Mouse (Mus musculus) CD8-positive naive resting alpha-beta T cell, adult 2 months (primary cell): ENCODE results near the gene Uqcc1.
A peak's percentile ranks its signal among the peaks of the same experiment; 100 is the strongest.

Source experiments
- DNase-seq, 2 experiments: peaks; one replicate each; pipeline ENCODE4 v3.0.0; 2022; ENCODE audit warnings: low read depth in 2 of 2, low spot score in 2 of 2

The Uqcc1 gene

GRCm38 (mm10) chr2:155929531-155930442 is at the start of gene Uqcc1:
Gene Uqcc1, minus strand, starts transcription at chr2:155930310.
- DNase-seq: peak; percentile 89 to 91

DNA sequence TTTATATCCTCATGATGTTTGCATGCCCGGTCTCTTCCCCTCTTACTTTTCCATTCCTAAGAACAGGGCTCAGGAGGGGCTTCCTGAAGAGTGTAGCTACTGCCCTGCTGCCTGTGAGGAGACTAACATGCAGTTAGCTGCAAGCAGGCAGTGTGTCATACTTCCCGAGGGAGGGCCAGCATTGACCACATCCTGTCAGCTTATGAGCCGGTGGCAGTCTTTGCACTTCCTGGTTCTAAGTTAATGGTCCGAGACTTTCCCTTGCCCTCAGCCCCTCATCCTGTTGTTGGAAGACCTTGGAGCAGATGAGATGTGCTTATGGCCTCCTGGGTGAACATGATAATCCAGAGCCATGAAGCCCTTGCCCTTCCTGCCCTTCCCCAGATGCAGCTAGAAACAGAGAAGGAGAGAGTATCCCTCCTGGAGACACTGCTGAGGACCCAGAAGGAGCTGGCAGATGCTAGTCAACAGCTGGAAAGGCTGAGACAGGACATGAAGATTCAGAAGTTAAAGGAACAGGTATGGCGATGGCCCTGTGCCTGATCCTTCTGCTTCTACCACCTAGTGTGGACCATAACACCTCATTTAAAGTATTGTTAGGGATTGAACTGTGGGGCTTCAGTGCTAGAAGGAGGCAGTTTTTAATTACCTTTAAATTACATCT is 49.4 kb upstream of the Uqcc1 start:
- DNase-seq: peak; percentile 52 to 69

DNA sequence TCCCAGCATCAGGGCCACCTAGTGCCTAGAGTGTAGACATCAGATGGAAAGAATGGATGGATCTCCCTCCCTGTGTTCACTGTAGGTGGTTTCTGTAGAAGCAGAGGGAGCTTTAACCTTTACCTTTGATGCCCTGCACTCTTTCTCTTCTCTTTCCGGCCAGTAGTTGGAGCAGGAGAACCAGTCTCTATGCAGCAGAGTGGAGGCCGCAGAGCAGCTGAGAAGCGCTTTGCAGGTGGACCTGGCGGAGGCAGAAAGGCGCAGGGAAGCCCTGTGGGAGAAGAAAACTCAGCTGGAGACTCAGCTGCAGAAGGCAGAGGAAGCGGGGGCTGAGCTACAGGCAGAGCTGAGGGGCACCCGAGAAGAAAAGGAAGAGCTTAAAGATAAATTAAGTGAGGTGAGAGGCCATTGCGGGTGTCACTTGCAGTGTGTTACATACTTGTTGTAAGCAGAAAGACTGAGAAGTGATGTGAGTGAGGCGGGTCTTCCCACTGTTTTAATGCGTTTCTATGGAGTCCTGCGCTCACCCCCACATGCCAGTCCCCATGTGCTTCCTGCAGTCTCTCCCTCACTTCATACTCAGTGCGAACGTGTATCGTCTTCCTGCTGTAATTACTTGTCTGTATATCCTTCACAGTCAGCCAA is 44.1 kb upstream of the Uqcc1 start:
- DNase-seq: no peak

DNA sequence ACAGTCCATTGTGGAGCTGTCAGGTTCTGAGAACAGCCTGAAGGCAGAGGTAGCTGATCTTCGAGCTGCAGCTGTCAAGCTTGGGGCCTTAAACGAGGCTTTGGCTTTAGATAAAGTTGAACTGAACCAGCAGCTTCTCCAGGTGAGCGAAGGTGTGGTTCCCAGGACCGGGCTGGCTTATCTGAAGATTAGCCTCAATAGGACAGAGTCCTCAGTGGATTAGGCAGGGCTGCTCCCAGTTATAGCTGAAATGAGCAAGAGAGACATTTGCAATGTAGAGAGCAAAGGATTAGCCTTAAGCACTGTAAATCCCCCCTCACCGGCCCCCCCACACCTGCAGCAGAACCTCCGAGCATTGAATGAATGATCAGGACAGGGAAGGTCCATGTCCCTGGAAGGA is 43.2 kb upstream of the Uqcc1 start:
- no peak for DNase-seq

- no peak for DNase-seq
Observed at GRCm38 (mm10) chr2:155962991-155963390, 32.9 kb upstream of the Uqcc1 start.

DNA sequence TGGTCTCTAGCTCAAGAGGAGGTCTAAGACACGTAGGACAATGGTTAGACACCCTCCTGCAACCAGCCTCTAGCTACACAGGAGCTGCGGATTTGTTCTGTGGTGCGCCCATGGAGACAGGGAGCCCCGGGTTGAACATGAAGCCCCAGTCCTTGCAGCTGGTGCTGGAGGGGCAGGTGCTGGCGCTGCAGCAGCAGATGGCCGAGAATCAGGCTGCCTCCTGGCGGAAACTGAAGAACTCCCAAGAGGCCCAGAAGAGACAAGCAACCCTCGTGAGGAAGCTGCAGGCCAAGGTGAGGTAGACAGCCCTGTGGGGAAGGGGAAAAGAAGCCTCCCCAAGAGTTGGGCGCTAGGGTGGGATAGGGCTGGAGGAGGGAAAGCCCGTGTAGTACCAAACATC is 31.8 kb upstream of the Uqcc1 start:
- no peak for DNase-seq

GRCm38 (mm10) chr2:155959981-155960380 is 29.9 kb upstream of the Uqcc1 start:
- no peak for DNase-seq

GRCm38 (mm10) chr2:155956134-155957059 is 26.3 kb upstream of the Uqcc1 start, which contains the start of gene Cep250:
Gene Cep250, plus strand, starts transcription at chr2:155956458.
- peak; percentile 86 to 87 for DNase-seq

DNA sequence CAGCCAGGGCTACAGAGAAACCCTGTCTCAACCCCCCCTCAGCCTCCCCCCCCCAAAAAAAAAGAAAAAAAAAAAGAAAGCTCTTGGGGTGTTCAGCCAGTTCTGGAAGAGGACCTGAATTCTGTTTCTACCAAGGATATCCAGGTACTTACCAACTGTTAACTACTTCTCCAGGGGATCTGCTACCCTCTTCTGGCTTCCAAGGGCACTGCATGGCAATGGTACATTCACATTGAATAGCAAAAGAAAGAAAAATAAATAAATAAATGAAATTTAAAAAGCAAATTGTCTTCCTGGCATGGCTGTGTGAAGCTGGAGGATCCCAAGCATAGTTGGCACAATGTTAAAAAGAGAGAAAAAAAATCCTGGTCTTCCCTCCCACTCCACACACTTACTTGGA is 21.9 kb upstream of the Uqcc1 start:
- peak in 1 of 2 experiments; percentile 33 for DNase-seq

DNA sequence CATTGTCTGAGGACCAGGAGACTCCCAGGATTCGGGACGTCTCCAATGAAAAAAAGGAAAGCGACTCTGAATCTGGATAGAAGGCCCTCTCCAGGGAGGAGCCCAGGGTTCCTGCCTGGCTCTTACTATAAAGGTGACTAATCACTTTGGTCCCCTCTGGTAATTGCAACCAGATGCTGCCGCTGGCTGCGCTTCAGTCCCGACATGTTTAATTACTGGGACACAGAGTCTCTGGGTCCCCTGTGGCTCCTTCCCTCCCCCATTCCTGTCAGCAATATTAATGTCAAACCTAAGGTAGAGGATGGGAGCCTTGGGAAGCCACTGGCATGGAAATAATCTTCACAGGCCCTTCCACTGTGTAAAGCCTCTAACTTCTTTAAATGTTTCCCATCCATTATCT is 19.3 kb upstream of the Uqcc1 start:
- DNase-seq: no peak

DNA sequence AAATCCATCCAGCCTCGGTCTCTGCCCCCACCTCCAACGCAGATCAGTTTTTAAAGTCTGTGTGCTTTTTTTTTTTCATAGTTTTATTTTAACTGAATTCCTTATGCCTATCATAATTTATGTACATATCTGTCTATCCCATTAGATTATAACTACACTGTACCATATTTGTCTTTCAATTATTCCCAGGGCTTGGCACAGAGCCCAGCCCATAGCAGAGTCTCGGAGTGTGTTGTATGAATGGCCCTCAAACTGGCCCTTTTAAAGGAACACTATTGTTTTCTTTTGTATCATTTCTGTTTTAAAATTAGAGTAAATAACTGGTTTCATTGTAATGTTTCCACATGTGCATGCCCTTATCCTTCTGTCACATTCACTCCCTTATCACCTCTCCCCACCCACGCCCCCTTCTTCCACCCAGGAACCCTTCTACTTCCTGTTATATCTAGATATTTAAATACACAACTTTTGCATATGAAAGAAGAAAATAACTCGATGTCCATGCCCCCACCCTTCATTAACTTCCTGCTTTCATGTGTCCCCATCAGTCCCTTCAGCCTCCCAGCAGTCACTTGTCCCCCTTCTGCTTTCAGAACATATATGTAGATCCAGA is 17.4 kb upstream of the Uqcc1 start:
- DNase-seq: no peak

DNA sequence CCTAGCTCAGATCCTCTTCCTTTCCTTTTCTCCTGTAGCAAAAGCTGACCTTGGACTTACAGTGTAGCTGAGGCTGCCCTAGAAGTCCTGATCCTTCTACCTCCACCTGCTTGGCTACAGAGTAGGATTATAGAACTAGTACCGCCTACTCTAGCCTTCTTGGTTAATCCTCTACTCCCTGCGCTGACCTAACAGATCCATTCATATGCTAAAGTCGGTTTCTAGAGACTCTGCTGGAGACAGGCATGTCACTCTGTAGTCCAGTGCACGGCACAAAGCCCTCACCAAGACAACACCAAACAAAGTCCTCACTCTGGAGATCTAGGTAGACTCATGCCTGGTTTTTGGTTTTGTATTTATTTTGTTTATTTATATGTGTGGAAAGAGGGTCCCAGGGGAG is 16.4 kb upstream of the Uqcc1 start:
- no peak for DNase-seq

- DNase-seq: peak; percentile 50 to 68
Observed at GRCm38 (mm10) chr2:155946069-155946468, 16.0 kb upstream of the Uqcc1 start.

DNA sequence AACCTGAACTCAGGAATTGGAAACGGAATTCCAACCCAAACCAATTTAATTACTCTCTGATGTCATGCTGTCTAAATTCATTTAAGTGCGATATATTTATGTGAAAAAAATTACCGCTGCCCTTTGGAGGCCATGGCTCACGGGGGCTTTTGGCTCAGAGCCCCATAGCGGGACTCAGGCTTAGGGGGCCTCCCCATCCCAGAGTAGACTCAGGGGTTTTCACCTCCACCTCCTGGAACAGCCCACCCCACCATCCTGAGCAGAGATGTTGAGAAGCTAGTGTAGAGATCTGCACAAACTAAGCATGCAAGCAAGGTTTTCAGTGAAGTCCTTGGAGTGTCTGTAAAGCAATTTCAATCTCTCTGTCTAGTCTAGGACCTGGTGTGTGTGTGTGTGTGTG is 15.5 kb upstream of the Uqcc1 start:
- no peak for DNase-seq

GRCm38 (mm10) chr2:155945124-155945523 is 15.0 kb upstream of the Uqcc1 start, which contains the start of gene Gdf5:
Gene Gdf5, minus strand, starts transcription at chr2:155945367.
- no peak for DNase-seq

- DNase-seq: no peak
Observed at GRCm38 (mm10) chr2:155944685-155945084, 14.6 kb upstream of the Uqcc1 start.

- DNase-seq: no peak
Observed at GRCm38 (mm10) chr2:155943463-155943862, 13.4 kb upstream of the Uqcc1 start.

DNA sequence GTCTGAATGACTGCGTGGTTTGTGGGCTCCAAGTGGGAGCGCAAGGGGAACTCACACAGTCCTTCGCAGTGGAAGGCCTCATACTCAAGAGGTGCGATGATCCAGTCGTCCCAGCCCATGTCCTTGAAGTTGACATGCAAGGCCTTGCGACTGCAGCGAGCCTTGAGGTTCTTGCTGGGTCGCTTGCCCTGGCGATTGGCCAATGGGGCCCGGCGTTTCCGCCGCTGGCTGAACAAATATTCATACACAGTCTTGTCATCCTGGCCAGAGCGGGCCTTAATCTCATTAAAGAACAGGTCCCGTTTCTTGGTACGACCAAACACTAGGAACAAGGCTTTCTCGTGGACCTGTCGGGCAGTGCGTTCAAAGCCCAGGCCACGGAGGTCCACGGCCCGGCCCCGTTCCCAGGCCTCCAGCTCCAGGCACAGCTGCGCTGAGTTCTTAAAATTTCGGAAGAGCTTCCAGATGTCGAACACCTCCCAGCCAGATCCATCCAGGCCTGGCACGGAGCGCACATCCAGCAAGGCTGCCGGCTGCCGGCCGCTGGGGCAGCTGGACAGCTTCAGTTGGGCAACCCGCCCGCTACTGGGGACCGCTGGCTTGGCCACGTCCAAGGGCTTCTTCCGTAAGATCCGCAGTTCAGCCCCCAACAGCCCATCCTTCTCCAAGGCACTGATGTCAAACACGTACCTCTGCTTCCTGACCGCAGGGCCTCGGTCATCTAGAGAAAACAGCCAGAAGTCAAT is 11.8 kb upstream of the Uqcc1 start:
- DNase-seq: no peak

DNA sequence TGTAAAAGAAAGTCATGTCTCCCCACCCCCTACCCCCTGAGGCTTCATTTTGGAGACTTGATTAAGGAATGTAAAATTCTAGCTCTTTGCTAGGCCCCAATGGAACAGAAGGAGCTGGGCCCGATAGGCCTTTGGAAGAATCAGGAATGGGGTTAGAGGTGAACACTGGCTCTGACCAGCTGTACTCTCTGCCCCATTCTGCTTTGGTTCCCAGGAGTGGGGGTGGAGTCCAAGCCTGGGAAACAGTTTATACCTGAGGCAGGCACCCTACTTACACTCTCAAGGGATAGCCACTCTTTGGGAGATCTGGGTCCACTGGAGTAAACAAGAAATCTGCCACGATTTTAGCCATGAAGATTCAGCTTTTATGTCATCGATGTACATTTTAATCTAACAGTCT is 10.6 kb upstream of the Uqcc1 start, which contains the start of gene Gm15557:
TSS of gene Gm15557 (plus strand) at position 48 of the 400 bp plus-strand sequence.
- DNase-seq: no peak
